Mouse (Mus musculus) stomach, postnatal 0 days (tissue): ENCODE data around the gene Dnah2. TPM values are rescaled to one million over a fixed set of nuclear protein-coding genes. Genes with fewer than 3 reads are reported as not detected.
A peak's percentile ranks its signal among the peaks of the same experiment; 100 is the strongest.

Experiments
- ATAC-seq: fragments of 200-750 bp; cut with Nextera tagmentation; 2 replicates; pipeline ENCODE4 v1.8.0; 2017; ENCODE audit not compliant: low FRiP score, low TSS enrichment
- DNase-seq: peaks from one replicate; pipeline ENCODE4 v3.0.0-alpha.2; 2016; ENCODE audit warnings: low spot score
- H3K27ac ChIP-seq: fragments of 300-500 bp; sonication (generic); replicated peaks from 2 replicates; pipeline ENCODE4 v1.5.1; 2014; ENCODE audit warnings: mild to moderate bottlenecking, control low read depth
- H3K27me3 ChIP-seq: fragments of 300-500 bp; sonication (generic); 2 replicates; pipeline ENCODE4 v1.6.1; 2014; ENCODE audit warnings: low read length; ENCODE audit not compliant: control insufficient read depth, insufficient read depth
- H3K36me3 ChIP-seq: fragments of 300-500 bp; sonication (generic); 2 replicates; pipeline ENCODE4 v1.6.1; 2014; ENCODE audit warnings: low read length, mixed read lengths; ENCODE audit not compliant: control insufficient read depth, insufficient read depth
- H3K4me1 ChIP-seq: fragments of 300-500 bp; sonication (generic); replicated peaks from 2 replicates; pipeline ENCODE4 v1.6.1; 2014; ENCODE audit warnings: antibody characterized with exemption; ENCODE audit not compliant: control insufficient read depth, insufficient read depth
- H3K4me2 ChIP-seq: fragments of 300-500 bp; sonication (generic); replicated peaks from 2 replicates; pipeline ENCODE4 v1.6.1; 2014; ENCODE audit warnings: low read depth, mild to moderate bottlenecking, control low read depth, moderate library complexity
- H3K4me3 ChIP-seq: fragments of 300-500 bp; sonication (generic); 2 replicates; pipeline ENCODE4 v1.5.1; 2014; ENCODE audit warnings: low read depth, low read length, control low read depth
- H3K9ac ChIP-seq: fragments of 300-500 bp; sonication (generic); 2 replicates; pipeline ENCODE4 v1.6.1; 2014; ENCODE audit warnings: mild to moderate bottlenecking, low read length, control low read depth, mixed read lengths
- H3K9me3 ChIP-seq: fragments of 300-500 bp; sonication (generic); 2 replicates; pipeline ENCODE4 v1.6.1; 2016; ENCODE audit warnings: low read length; ENCODE audit not compliant: control insufficient read depth
- CTCF ChIP-seq: IDR thresholded peaks from 2 replicates; pipeline ENCODE4 v1.5.1; 2016; ENCODE audit warnings: antibody characterized with exemption, low read depth, mild to moderate bottlenecking, moderate library complexity
- EP300 ChIP-seq: optimal IDR thresholded peaks from 2 replicates; pipeline ENCODE3; 2016; ENCODE audit warnings: antibody characterized with exemption
- WGBS: fragments of 180-500 bp; shearing (Covaris S2); extraction: QIAGEN DNeasy Blood & Tissue Kit; methylation state at CpG from one replicate; pipeline ENCODE4 v1.1.7; 2014; 5-methylcytosine and 5-hydroxymethylcytosine counted together
- polyA plus RNA-seq: library from polyadenylated mRNA; unstranded; fragments of >200 nt; fragmentation: Nextera tagmentation; extraction: Ambion mirVana; gene quantifications from 2 replicates; pipeline ENCODE4 v1.2.1, GENCODE M21; 2015

Gene Dnah2
- polyA plus RNA-seq, 1 experiment from 2014 or later = 0.39 TPM

DNA sequence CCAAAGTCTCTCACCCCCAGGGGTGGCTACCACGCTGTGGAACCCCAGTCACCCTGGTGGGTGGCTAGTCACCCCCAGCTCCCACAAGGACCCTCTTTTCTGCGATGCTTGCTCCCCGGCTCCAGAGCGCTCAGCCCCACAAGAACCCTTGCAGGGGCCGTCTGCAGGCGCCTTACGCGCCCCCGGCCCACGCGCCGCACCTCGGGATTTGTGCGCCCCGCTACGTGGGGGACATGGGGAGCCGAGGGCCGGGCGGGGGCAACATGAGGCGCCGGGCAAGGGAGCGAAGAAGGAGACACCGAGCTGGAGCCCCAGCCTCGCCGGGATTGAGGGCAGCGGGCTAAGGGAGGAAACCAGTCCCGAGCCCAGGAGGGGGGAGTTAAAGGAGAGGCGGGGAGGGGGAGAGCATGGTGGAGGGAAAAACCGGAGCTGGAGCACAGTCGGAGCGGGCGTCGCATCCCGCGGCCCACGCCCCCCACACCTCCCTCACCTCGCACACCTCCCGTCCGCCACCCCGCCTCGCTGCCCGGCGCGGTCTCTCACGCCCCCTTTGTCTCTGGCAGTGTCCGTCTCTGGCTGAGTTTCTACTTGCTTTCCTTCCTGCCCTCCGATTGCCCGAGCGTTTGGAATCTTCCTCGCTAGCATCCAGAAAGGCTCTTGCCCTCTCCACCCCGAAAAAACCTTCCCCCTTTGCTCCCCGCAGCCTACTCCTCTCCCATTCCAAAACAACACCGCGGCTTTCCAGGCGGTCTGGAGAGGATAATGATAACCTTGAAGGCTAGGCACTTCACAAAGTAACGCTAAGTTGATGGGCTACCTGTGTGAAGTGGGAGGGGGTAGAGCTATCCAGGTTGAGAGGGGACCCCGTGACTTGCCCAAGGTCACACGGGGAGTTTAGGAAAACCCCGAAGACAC is 11.2 kb upstream of the Dnah2 start, which contains the start of gene Efnb3:
Gene Efnb3 (minus strand): TSS at position 355 of the 915 bp plus-strand sequence.
- H3K9ac ChIP-seq = peak within 1 kb of the TSS; percentile 67
- no peaks in the 10 kb centered on the region; the same call in 1 of the 2 replicates for H3K27me3 ChIP-seq
- DNase-seq = peak; percentile 41
- no peaks in the 10 kb centered on the region for H3K4me1 ChIP-seq
- H3K36me3 ChIP-seq = no peaks in the 10 kb centered on the region
- no peak within 1 kb of the TSS for H3K27ac ChIP-seq
- whole genome bisulfite sequencing = 2% methylated on average over 41 of the region's 59 CpGs
- H3K9me3 ChIP-seq = no peaks in the 10 kb centered on the region
- H3K4me2 ChIP-seq = peak within 1 kb of the TSS; percentile 92
- no peak; the same call in 1 of the 2 replicates for ATAC-seq
- TF ChIP-seq EP300 (no peak), CTCF (no peak; the same call in 1 of the 2 replicates)
- H3K4me3 ChIP-seq = peak within 1 kb of the TSS; percentile 54

DNA sequence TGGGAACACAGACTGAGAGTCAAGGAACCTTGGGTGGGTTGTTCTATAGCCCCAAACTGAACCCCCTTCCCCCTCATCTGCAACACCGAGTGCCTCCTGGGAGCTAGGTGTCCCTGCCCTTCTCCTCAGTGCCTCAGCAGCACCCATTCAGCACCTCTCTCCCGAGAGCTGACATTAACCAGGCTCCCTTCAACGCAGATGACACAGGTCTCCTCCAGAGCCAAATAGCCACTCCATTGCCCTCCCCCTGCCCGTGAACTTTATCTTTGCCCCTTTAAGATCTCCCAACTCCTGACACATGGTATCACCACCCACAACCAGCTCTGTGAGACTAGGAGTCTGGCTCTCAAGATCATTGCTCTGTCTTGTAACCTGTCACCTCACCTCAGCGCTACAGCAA is 10.3 kb upstream of the Dnah2 start:
- no peak overlapping the region for H3K27ac ChIP-seq
- peak overlapping the region; percentile 92 for H3K4me2 ChIP-seq
- peak overlapping the region; percentile 54 for H3K4me3 ChIP-seq
- H3K27me3 ChIP-seq = no peaks in the 10 kb centered on the region; the same call in 1 of the 2 replicates
- H3K9ac ChIP-seq = peak overlapping the region; percentile 67; the same call in 1 of the 2 replicates
- ATAC-seq (no peak), DNase-seq (no peak)
- TF ChIP-seq EP300 = no peak
- no peak for TF ChIP-seq CTCF
- H3K36me3 ChIP-seq = no peaks in the 10 kb centered on the region
- H3K4me1 ChIP-seq = no peaks in the 10 kb centered on the region
- H3K9me3 ChIP-seq = no peaks in the 10 kb centered on the region
- WGBS = 27% methylated on average over 5 of the region's 5 CpGs

DNA sequence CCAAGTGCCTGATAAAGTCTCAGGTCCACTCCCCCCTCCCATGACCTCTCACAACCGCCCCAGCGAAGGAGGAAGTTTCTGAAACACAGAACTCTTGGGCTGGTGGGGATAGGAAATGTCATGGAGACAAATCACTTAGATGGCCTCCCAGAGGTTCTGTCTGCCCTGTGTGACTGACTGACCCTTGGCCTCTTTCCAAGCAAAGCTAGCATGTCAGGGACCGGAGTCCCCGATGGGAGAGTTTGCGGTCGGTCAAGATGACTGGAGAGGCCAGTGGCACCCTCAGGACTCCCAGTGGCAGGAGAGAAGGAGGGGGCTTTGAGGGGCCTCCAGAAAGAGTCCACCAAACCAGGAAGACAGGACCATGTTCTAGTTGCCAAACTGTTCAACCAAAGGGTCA is 9.8 kb upstream of the Dnah2 start:
- no peak overlapping the region for H3K27ac ChIP-seq
- no peaks in the 10 kb centered on the region for H3K36me3 ChIP-seq
- WGBS = 48% methylated on average over 6 of the region's 6 CpGs
- 0 out of 2 replicates have a peak overlapping the region, but pooled peaks have one; percentile 18 for H3K9ac ChIP-seq
- no peak for ATAC-seq
- TF ChIP-seq CTCF (no peak), EP300 (no peak)
- no peak overlapping the region for H3K4me3 ChIP-seq
- no peaks in the 10 kb centered on the region for H3K9me3 ChIP-seq
- H3K4me2 ChIP-seq = peak overlapping the region; percentile 11; the same call in 1 of the 2 replicates
- H3K4me1 ChIP-seq = no peaks in the 10 kb centered on the region
- no peaks in the 10 kb centered on the region; the same call in 1 of the 2 replicates for H3K27me3 ChIP-seq
- no peak for DNase-seq

DNA sequence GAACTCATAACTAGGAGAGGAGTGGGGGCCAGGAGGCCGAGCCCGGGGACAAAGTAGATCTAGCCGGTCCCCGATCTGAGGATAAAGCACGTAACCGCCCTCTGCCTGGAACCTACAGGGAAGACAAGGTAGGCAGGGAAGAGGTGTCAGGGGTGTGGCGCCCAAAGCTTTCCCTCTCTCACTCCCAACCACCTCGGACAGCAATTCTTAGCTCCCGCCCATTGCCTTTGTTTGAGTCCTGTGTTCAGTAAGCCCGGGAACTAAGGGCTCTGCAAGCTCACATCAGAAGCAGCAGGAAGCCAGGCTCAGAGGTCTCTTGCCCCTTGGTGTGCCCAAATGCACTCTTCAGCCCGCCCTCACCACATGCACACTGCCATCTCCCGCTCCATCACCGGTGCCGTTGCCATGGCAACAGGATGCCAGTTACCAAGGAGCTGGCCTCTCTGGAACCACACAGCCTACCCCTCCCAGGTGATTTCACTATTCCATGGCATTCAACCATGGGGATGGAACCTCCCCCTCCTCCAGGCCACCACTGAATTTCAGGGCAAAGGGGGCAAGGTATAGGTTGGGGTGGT is 8.6 kb upstream of the Dnah2 start:
- no peak overlapping the region for H3K27ac ChIP-seq
- no peak overlapping the region for H3K9ac ChIP-seq
- H3K9me3 ChIP-seq = no peaks in the 10 kb centered on the region
- DNase-seq (no peak), ATAC-seq (no peak)
- H3K4me1 ChIP-seq = no peaks in the 10 kb centered on the region
- H3K27me3 ChIP-seq = no peaks in the 10 kb centered on the region; the same call in 1 of the 2 replicates
- WGBS = 49% methylated on average over 14 of the region's 14 CpGs
- H3K36me3 ChIP-seq = no peaks in the 10 kb centered on the region
- no peak overlapping the region for H3K4me2 ChIP-seq
- no peak overlapping the region for H3K4me3 ChIP-seq
- TF ChIP-seq EP300 (no peak), CTCF (no peak)

DNA sequence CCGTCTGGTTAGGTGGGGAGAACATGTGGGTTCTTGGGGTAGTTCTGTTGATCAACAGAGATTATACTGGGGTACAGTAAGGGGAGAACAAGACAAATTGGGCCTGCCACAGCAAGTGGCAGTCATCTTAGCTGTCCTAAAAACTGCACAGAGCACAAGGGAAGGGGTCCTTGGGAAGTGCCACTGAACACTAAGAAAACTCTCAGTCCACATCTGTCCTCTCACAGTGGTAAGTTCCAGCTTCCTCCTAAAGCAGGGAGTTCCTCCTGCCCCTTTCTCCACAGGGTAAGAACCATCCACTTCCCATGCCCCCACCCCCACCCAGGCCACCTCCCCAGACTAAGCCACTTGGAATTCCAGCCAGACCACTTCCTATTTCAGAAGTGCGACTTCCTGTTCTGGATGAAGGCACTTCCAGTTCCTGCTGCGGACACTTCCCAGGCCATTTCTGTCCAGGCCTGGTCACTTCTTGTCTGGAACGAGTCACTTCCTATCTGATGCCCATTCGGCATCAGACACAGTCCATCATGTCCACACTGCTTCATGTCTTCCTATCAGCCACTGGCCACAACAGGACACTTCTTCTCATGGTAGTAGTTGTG is 5.7 kb upstream of the Dnah2 start:
- TF ChIP-seq CTCF = no peak
- TF ChIP-seq EP300 = no peak
- Histone ChIP-seq H3K4me2 (no peak overlapping the region), H3K36me3 (no peaks in the 10 kb centered on the region), H3K9me3 (no peaks in the 10 kb centered on the region), H3K27me3 (no peaks in the 10 kb centered on the region; the same call in 1 of the 2 replicates), H3K27ac (no peak overlapping the region), H3K4me1 (no peaks in the 10 kb centered on the region), H3K9ac (no peak overlapping the region), H3K4me3 (no peak overlapping the region)
- DNase-seq (no peak), ATAC-seq (no peak)
- WGBS = 82% methylated on average over 5 of the region's 5 CpGs
